Mouse (Mus musculus) forebrain, embryonic 14.5 days (tissue): Measurements from ENCODE around the gene Ube2d1. TPM values are rescaled to one million over a fixed set of nuclear protein-coding genes. Genes with fewer than 3 reads are reported as not detected.

Source experiments
- ATAC-seq: fragments of 200-750 bp; cut with Nextera tagmentation; 2 replicates; pipeline ENCODE4 v1.8.0; 2017; ENCODE audit warnings: mild to moderate bottlenecking, moderate library complexity
- DNase-seq: peaks from one replicate; pipeline ENCODE4 v3.0.0-alpha.2; 2015; ENCODE audit warnings: low spot score
- H3K27ac ChIP-seq: fragments of 300-500 bp; sonication (generic); 2 replicates; pipeline ENCODE4 v1.5.1; 2014; ENCODE audit warnings: low read depth, mild to moderate bottlenecking, control low read depth, low read length, moderate library complexity
- H3K27me3 ChIP-seq: fragments of 300-500 bp; sonication (generic); replicated peaks from 2 replicates; pipeline ENCODE4 v1.6.1; 2014; ENCODE audit warnings: low read length, control low read depth, mixed read lengths; ENCODE audit not compliant: control insufficient read depth, insufficient read depth
- H3K36me3 ChIP-seq: fragments of 300-500 bp; sonication (generic); 2 replicates; pipeline ENCODE4 v1.6.1; 2014; ENCODE audit warnings: low read length, control low read depth; ENCODE audit not compliant: control insufficient read depth, insufficient read depth
- H3K4me1 ChIP-seq: fragments of 300-500 bp; sonication (generic); 2 replicates; pipeline ENCODE4 v1.6.1; 2014; ENCODE audit warnings: antibody characterized with exemption, low read length, control low read depth; ENCODE audit not compliant: control insufficient read depth, insufficient read depth
- H3K4me2 ChIP-seq: fragments of 300-500 bp; sonication (generic); 2 replicates; pipeline ENCODE4 v1.6.1; 2014; ENCODE audit warnings: mild to moderate bottlenecking, control low read depth, low read length
- H3K4me3 ChIP-seq: fragments of 300-500 bp; sonication (generic); 2 replicates; pipeline ENCODE4 v1.5.1; 2014; ENCODE audit warnings: low read depth, low read length, control low read depth
- H3K9ac ChIP-seq: fragments of 300-500 bp; sonication (generic); 2 replicates; pipeline ENCODE4 v1.6.1; 2014; ENCODE audit warnings: mild to moderate bottlenecking, low read length, control low read depth, moderate library complexity
- H3K9me3 ChIP-seq: fragments of 300-500 bp; sonication (generic); replicated peaks from 2 replicates; pipeline ENCODE4 v1.6.1; 2016; ENCODE audit warnings: low read length, control low read depth, mixed read lengths; ENCODE audit not compliant: control insufficient read depth
- WGBS: fragments of 180-500 bp; shearing (Covaris S2); extraction: QIAGEN DNeasy Blood & Tissue Kit; methylation state at CpG from one replicate; pipeline ENCODE4 v1.1.7; 2014; 5-methylcytosine and 5-hydroxymethylcytosine counted together
- polyA plus RNA-seq: library from polyadenylated mRNA; unstranded; fragments of >200 nt; fragmentation: Nextera tagmentation; extraction: Ambion mirVana; gene quantifications from 2 replicates; pipeline ENCODE4 v1.2.1, GENCODE M21; 2014

The Ube2d1 gene
- polyA plus RNA-seq, 1 experiment from 2014 or later: 239 TPM

DNA sequence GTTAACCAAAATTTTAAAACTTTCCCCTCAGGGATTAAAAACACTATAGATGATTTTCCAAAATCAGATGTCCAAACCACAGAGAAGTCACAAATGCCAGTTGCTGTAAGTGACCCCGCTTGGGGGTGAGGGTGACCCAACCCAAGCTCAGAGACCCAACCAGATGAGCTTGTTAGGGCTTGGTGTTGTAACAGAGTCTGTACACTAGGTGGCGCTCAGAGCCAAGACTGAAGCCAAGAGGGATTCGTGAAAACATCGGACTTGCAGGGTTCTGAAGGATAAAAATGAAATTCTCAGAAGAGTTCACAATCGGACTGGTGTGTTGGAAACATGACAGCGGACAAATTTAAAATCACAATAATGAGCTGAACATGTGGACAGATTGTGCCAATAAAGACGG lies 41.7 kb upstream of the Ube2d1 start:
- Histone ChIP-seq H3K4me3 (no peak overlapping the region), H3K4me1 (no peaks in the 10 kb centered on the region), H3K27me3 (no peaks in the 10 kb centered on the region), H3K4me2 (no peak overlapping the region), H3K27ac (no peak overlapping the region), H3K36me3 (peaks cover 26% of the 10 kb centered on the region), H3K9me3 (no peaks in the 10 kb centered on the region), H3K9ac (no peak overlapping the region)
- DNase-seq (peak; percentile 86), ATAC-seq (0 out of 2 replicates have a peak, but pooled peaks have one; percentile 40)
- 15% methylated on average over 7 of the region's 7 CpGs for WGBS

DNA sequence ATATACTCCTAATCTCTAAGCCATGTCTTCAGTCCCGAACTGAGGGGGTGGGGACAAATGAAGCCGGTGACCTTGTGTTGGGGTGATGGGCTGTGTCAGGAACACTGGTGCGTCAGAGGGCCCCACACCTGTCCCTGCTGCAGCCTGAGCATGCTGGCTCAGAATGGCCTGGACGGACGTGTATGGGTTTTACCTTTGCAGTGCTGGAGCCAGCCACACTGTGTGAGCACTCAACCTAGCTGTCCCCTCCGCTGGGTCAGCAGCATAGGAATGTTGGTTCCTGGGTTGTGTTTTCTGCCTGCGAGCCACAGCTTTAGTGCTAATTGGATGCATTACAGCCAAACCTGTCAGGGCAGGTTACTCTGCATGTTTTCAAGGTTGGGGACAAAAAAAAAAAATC lies 41.1 kb upstream of the Ube2d1 start:
- WGBS: 82% methylated on average over 7 of the region's 7 CpGs

DNA sequence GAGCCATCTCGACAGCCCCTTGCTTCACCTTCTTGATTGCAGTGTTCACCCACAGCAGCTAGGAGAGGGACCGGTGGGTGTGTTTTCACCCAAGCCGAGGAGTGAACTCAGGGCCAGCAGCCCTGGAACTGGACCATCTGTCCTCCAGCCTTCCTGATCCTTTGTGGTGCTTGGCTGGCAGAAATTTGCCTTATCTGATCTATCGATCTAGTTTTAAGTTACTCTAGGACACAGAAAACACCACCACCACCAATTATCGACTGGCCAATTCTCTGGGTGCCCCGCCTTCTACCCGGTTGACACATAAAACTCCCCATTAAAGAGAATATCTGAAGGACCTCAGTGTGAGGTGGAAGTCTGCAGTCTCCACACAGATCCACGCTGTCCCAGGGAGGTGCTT lies 38.6 kb upstream of the Ube2d1 start:
- no peak for DNase-seq
- Histone ChIP-seq H3K36me3 (0 out of 2 replicates have a peak, but pooled peaks cover 4% of the 10 kb centered on the region), H3K4me3 (no peak overlapping the region), H3K9ac (no peak overlapping the region), H3K27ac (no peak overlapping the region), H3K9me3 (no peaks in the 10 kb centered on the region), H3K27me3 (no peaks in the 10 kb centered on the region), H3K4me2 (no peak overlapping the region), H3K4me1 (no peaks in the 10 kb centered on the region)
- ATAC-seq: no peak
- 86% methylated on average over 8 of the region's 8 CpGs for WGBS

More for the DNA sequence above, 41.1 kb upstream of the Ube2d1 start:
- Histone ChIP-seq H3K4me2 (no peak overlapping the region), H3K27ac (no peak overlapping the region), H3K4me1 (no peaks in the 10 kb centered on the region), H3K27me3 (no peaks in the 10 kb centered on the region), H3K9me3 (no peaks in the 10 kb centered on the region), H3K9ac (no peak overlapping the region), H3K36me3 (peaks cover 26% of the 10 kb centered on the region), H3K4me3 (no peak overlapping the region)
- DNase-seq: no peak
- ATAC-seq: no peak

DNA sequence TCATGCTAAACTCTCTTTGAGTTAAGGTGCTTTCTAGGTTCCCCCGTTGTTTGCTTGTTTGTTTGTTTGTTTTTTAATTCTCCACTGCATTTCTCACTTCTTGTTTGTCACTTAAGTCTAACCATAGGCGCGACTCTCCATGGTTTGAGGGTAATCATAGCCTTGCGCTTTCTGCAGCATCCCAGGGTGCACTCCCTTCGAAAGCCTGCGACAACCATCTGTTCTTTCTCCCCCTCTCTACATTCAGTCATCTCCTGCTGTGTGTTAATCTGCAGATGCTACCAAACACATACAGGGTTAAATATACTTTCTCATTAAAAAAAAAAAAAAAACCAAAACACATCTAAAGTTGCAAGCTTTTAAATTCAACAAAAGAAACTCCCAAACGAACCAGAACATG lies 31.4 kb upstream of the Ube2d1 start:
- H3K9me3 ChIP-seq: no peaks in the 10 kb centered on the region
- H3K4me3 ChIP-seq: no peak overlapping the region
- no peak overlapping the region for H3K4me2 ChIP-seq
- H3K27me3 ChIP-seq: no peaks in the 10 kb centered on the region
- H3K9ac ChIP-seq: no peak overlapping the region
- 73% methylated on average over 7 of the region's 7 CpGs for WGBS
- DNase-seq: no peak
- H3K27ac ChIP-seq: no peak overlapping the region
- no peaks in the 10 kb centered on the region for H3K36me3 ChIP-seq
- no peak for ATAC-seq
- no peaks in the 10 kb centered on the region for H3K4me1 ChIP-seq

DNA sequence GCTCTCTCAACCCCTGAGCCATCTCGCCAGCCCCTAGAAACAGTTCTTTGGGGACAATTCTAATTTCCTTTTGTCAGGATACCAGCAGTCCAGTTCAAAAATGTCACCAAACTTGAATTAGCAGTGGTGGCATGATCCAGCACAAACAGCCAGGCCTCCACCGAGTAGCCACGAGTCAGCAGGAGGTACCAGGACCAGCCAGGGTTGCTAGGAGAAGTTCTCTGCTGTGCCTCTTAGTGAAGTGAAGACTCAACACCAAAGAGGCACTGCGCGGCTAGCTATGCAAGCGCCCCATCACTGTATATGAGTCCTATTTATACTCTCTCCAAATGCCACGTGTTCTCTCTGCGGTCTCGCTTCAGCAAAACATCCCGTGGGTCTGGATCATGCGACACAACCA lies 31.0 kb upstream of the Ube2d1 start:
- DNase-seq (no peak), ATAC-seq (no peak)
- Histone ChIP-seq H3K27me3 (no peaks in the 10 kb centered on the region), H3K9ac (no peak overlapping the region), H3K4me3 (no peak overlapping the region), H3K9me3 (no peaks in the 10 kb centered on the region), H3K27ac (no peak overlapping the region), H3K4me2 (no peak overlapping the region), H3K4me1 (no peaks in the 10 kb centered on the region), H3K36me3 (no peaks in the 10 kb centered on the region)
- 81% methylated on average over 11 of the region's 11 CpGs for WGBS

DNA sequence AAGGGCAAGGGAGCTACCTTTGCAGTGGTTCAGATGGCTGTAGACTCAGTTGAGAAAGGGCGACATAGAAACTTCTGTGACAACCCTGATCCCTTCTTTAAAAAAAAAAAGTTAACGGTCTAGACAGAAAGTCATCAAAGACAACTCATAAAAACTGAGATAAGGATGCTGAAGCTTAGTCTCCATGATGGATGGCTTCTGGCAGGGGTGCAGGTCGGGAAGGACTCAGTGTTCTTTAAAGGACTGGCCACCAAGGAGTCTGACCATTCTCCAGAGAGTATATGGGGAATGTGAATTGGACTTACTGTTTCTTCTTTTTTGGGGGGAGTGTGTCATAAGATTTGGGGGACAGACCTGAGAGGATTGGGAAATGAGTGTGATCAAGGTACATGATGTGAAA lies 29.5 kb upstream of the Ube2d1 start:
- Histone ChIP-seq H3K27ac (no peak overlapping the region), H3K27me3 (no peaks in the 10 kb centered on the region), H3K9ac (no peak overlapping the region), H3K4me2 (no peak overlapping the region), H3K9me3 (no peaks in the 10 kb centered on the region), H3K4me3 (no peak overlapping the region), H3K36me3 (no peaks in the 10 kb centered on the region), H3K4me1 (no peaks in the 10 kb centered on the region)
- no peak for DNase-seq
- 89% methylated on average over 3 of the region's 3 CpGs for WGBS
- no peak for ATAC-seq

DNA sequence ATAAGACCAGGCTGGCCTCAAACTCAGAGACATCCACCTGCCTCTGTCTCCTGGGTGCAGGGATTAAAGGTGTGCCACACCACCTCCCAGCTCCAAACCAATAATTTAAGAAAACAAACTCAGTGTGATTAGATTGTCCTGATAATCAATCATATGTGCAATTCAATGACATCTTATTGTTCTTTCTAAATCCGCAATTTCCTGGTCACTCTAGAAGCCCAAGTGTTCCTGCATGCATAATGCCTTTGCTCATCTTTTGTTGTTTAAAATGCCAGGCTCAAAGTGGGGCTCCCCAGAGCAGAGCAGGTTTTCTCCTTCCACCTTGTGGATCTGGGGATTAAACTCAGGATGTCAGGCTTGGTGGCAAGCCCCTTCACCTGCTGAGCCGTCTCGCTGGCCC lies 25.2 kb upstream of the Ube2d1 start:
- H3K27me3 ChIP-seq: no peaks in the 10 kb centered on the region
- no peak overlapping the region for H3K4me2 ChIP-seq
- H3K36me3 ChIP-seq: no peaks in the 10 kb centered on the region
- DNase-seq: no peak
- ATAC-seq: no peak
- H3K27ac ChIP-seq: no peak overlapping the region
- WGBS: 50% methylated on average over 3 of the region's 3 CpGs
- H3K4me3 ChIP-seq: no peak overlapping the region
- no peaks in the 10 kb centered on the region for H3K9me3 ChIP-seq
- no peak overlapping the region for H3K9ac ChIP-seq
- no peaks in the 10 kb centered on the region for H3K4me1 ChIP-seq

DNA sequence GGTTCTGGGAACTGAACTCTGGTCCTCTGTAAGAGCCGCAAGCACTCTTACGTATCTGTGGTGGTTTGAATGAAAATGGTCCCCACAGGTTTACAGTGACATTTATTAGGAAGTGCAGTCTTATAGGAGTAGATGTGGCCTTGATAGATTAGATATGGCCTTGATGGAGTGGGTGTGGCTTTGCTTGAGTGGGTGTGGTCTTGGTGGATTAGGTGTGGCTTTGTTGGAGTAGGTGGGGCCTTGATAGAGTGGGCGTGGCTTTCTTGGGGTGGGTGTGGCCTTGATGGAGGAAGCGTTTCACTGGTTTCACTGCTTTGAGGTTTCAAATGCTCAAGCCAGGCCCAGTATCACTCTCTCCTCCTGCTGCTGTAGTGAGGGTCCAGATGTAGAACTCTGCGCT lies 23.1 kb upstream of the Ube2d1 start:
- DNase-seq (no peak), ATAC-seq (no peak)
- Histone ChIP-seq H3K27me3 (no peaks in the 10 kb centered on the region), H3K4me1 (no peaks in the 10 kb centered on the region), H3K9ac (no peak overlapping the region), H3K4me3 (no peak overlapping the region), H3K4me2 (no peak overlapping the region), H3K27ac (no peak overlapping the region), H3K9me3 (no peaks in the 10 kb centered on the region), H3K36me3 (no peaks in the 10 kb centered on the region)
- 91% methylated on average over 5 of the region's 5 CpGs for WGBS

DNA sequence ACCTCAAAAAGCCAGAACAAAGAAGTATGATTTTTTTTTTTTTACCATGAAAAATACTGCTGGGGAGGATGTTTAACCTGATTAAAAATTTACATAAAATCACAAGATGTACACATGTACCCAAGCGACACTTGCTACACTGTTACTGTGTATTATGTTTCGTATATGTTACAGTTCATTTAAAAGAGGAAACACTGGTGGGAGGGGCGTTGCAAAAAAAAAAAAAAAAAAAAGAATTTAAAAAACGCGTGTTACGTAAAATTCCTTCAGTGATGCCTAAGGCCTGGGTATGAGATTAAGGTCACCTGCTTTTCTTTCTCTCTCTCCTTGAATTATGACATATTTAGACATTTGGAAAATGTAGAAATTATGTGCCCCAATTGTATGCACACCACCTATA lies 21.7 kb upstream of the Ube2d1 start:
- WGBS: 74% methylated on average over 6 of the region's 6 CpGs
- Histone ChIP-seq H3K9ac (no peak overlapping the region), H3K27ac (no peak overlapping the region), H3K4me1 (no peaks in the 10 kb centered on the region), H3K9me3 (no peaks in the 10 kb centered on the region), H3K4me3 (no peak overlapping the region), H3K27me3 (no peaks in the 10 kb centered on the region), H3K4me2 (no peak overlapping the region), H3K36me3 (no peaks in the 10 kb centered on the region)
- ATAC-seq: no peak
- DNase-seq: no peak
